Mouse (Mus musculus) C2C12 (cell line): ENCODE data around the gene Larp4b.

Experiments used
- CEBPB ChIP-seq: IDR thresholded peaks from one replicate; pipeline ENCODE4 v1.6.1; 2011; ENCODE audit warnings: low read depth, mild to moderate bottlenecking, control low read depth, moderate library complexity
- CTCF ChIP-seq: IDR thresholded peaks from one replicate; pipeline ENCODE4 v1.5.1; 2011; ENCODE audit not compliant: control insufficient read depth, insufficient read depth, insufficient read length
- FOSL1 ChIP-seq: IDR thresholded peaks from one replicate; pipeline ENCODE4 v1.8.0; 2011; ENCODE audit warnings: mild to moderate bottlenecking, low read length; ENCODE audit not compliant: poor library complexity, insufficient read depth, severe bottlenecking
- MAX ChIP-seq: IDR thresholded peaks from one replicate; pipeline ENCODE4 v1.6.1; 2011; ENCODE audit warnings: mild to moderate bottlenecking, control low read depth
- USF1 ChIP-seq: IDR thresholded peaks from one replicate; pipeline ENCODE4 v1.6.1; 2011; ENCODE audit warnings: low read depth, mild to moderate bottlenecking, control low read depth, moderate library complexity

DNA sequence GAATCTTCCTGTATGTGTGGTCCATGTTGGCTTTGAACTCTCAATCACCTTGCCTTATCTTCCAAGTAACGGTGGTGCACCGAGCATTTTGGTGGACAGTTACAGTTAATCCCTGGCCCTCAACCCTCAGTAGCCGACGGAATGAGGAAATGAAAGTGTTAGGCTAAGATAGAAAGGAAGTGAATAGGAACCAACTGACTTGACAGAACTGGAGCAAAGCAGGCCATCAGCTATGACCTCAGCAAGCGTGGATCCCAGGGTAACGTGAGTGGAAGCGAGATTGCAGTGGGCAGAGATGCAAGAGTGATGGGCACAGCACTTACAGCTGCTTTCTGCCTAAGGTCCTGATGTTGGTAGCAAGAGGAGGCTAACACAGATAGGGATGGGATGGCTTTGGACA lies 31.5 kb downstream of the Larp4b start:
- TF ChIP-seq CTCF, result no peak
- TF ChIP-seq USF1, result no peak
- no peak for TF ChIP-seq CEBPB
- TF ChIP-seq MAX, result no peak
- no peak for TF ChIP-seq FOSL1
